ENCODE assay signal across 10 mouse cellular contexts in genomic region chr12:102566951-102567350, GRCm38 (mm10). TPM values are rescaled to one million over a fixed set of nuclear protein-coding genes. Genes with fewer than 3 reads are reported as not detected.
"Had no signal": no experiment of that assay in that cellular context is flagged by ENCODE, and none has a peak within 500 bp of the region (broad histone marks: within the 10 kb centered on the region; RNA-seq: fewer than 3 reads in every experiment).

No protein-coding gene starts in this region.

- DNase-seq: kidney, adult 8-10 months; kidney, postnatal 25 days; liver; liver, embryonic 13.5 days; liver, postnatal 0 days; lung, postnatal 14 days; midbrain, embryonic 14.5 days; right cerebral cortex, postnatal 14 days; thymus, postnatal 36 days had no signal

RNA-seq across cellular contexts. Expression of gene Chga, which starts 12.2 kb away (rescaled TPM):
- total RNA-seq: megakaryocyte-erythroid progenitor cell, adult 5-6 weeks had no signal
